Mouse (Mus musculus): ENCODE data around the gene Ces1c. TPM values are rescaled to one million over a fixed set of nuclear protein-coding genes. Genes with fewer than 3 reads are reported as not detected.

Gene Ces1c
- polyA plus RNA-seq, 1 experiment from 2014 or later, result 0.21 TPM

DNA sequence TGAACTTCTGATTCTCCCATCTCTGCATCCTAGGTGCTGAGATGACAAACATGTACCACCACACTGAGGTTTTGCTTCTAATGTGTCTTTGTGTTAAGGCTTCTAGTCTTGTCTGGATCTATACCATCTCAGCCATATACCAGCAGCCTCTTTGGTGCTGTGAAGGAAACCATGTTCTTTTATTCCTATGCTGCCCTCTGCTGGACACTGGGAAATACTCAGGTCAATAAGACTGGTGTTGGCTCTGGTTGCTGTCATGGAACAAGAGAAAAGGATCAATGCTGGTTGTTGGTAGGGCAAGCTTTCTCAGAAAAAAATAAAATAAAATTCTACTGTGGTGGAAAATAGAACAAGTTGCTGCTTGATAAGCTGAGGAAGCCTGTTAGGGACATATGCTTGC lies 35.7 kb downstream of the Ces1c start:
- H3K27ac ChIP-seq, result no peak overlapping the region
- no peak overlapping the region for H3K4me3 ChIP-seq
- H3K4me1 ChIP-seq, result no peaks in the 10 kb centered on the region
- ATAC-seq, result no peak
- no peaks in the 10 kb centered on the region for H3K36me3 ChIP-seq
- H3K9ac ChIP-seq, result no peak overlapping the region
- H3K27me3 ChIP-seq (replicated peaks), result no peaks in the 10 kb centered on the region
- no peaks in the 10 kb centered on the region for H3K9me3 ChIP-seq (replicated peaks)
- H3K4me2 ChIP-seq, result no peak overlapping the region

DNA sequence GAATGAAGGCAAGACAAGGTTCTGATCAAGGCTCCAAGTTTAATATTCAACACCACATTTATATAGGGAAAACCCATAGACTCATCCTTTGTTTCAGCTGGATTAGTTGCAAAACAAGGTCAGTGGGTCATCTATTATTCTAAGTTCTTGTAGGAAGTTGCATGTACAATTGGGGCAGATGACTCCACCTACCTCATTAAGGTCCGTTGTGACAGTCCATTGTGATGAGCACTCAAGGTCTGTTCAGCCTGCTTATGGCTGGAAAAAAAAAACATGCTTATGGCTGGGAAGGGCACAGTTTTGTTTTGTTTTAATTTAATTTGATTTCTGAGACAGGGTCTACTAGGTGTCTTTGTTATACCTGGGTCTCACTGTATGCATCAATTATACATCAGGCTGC lies 39.8 kb downstream of the Ces1c start:
- no peaks in the 10 kb centered on the region for H3K4me1 ChIP-seq
- no peak overlapping the region for H3K4me2 ChIP-seq
- H3K27ac ChIP-seq, result no peak overlapping the region
- whole genome bisulfite sequencing (ENCODE audit: insufficient replicate concordance), result 41% methylated on average over 1 of the region's 1 CpGs
- H3K9me3 ChIP-seq (replicated peaks), result no peaks in the 10 kb centered on the region
- H3K9ac ChIP-seq, result no peak overlapping the region
- no peak for ATAC-seq
- no peaks in the 10 kb centered on the region for H3K27me3 ChIP-seq (replicated peaks)
- H3K4me3 ChIP-seq, result no peak overlapping the region
- no peaks in the 10 kb centered on the region for H3K36me3 ChIP-seq

DNA sequence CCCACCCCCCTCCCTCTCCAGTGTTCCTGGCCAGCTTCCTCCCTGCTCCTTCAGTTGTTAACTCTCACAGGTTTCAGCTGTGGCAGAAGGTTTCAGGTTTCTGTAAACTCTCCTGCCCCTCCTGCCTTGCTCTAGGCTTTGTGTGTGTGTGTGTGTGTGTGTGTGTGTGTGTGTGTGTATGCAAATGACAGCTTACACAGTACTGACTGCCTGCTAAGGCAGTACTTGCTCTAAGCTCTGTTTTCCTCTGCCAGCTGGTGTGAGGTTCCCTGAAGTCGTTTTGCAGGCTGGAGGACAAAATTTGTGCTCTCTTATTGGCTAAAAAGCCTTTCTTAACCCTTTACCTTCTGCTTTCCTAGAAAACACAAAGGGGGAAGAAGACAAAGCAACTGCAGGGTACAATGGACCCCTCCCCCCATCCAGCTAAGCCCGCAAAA lies 42.4 kb downstream of the Ces1c start:
- H3K9ac ChIP-seq, result no peak overlapping the region
- H3K27me3 ChIP-seq (replicated peaks), result no peaks in the 10 kb centered on the region
- no peak overlapping the region for H3K4me2 ChIP-seq
- no peak overlapping the region for H3K27ac ChIP-seq
- no peak for ATAC-seq
- WGBS (ENCODE audit: insufficient replicate concordance), result 14% methylated on average over 2 of the region's 2 CpGs
- H3K4me3 ChIP-seq, result no peak overlapping the region
- H3K9me3 ChIP-seq (replicated peaks), result no peaks in the 10 kb centered on the region
- H3K4me1 ChIP-seq, result no peaks in the 10 kb centered on the region
- H3K36me3 ChIP-seq, result no peaks in the 10 kb centered on the region

DNA sequence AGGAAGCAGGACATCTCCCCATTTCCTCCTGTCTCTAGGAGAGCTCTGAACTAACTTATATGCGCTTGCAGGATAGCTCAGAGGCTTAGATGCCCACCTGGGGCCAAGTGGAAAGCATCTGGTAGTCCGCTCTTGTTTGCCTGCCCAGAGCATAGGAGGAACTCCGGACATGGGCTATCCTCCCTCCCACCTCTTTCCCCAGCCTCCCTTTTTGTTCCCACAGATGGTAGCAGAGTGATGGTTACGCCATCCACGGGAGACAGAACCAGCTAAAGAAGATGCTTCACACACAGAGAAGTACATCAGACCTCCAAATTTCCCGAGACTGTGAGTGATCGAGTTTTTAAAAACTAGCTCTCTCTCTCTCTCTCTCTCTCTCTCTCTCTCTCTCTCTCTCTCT lies 42.9 kb downstream of the Ces1c start:
- Histone ChIP-seq H3K4me2 (no peak overlapping the region), H3K9me3 (replicated peaks) (no peaks in the 10 kb centered on the region), H3K9ac (no peak overlapping the region), H3K4me3 (no peak overlapping the region), H3K36me3 (no peaks in the 10 kb centered on the region), H3K27me3 (replicated peaks) (no peaks in the 10 kb centered on the region), H3K4me1 (no peaks in the 10 kb centered on the region), H3K27ac (no peak overlapping the region)
- 23% methylated on average over 7 of the region's 7 CpGs for WGBS (ENCODE audit: insufficient replicate concordance)
- no peak for ATAC-seq

DNA sequence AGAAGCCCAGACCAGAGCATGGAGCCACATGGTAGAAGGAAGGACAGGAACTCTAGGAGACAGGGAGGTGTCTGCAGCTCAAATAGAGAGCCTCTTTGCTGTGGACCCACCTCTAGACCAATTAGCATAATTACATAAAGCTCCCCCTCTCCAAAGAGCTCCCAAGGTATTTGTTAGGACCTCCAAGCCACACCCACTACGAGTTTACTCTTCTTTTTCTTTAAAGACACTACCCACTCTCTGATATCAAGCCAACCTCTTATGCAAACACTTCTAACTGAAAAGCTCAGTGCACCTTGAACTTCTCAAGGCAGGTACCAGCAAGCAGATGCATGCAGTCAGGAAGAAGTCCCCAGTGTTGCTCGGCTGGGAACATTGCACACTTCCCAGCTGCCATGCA lies 51.2 kb downstream of the Ces1c start, which contains the start of gene Ces1b:
TSS of gene Ces1b (minus strand) at position 131 of the 400 bp plus-strand sequence.
- WGBS (ENCODE audit: insufficient replicate concordance), result 60% methylated on average over 2 of the region's 2 CpGs
- Histone ChIP-seq H3K27me3 (replicated peaks) (no peaks in the 10 kb centered on the region), H3K4me3 (no peak within 1 kb of the TSS), H3K9me3 (replicated peaks) (no peaks in the 10 kb centered on the region), H3K36me3 (no peaks in the 10 kb centered on the region), H3K9ac (no peak within 1 kb of the TSS), H3K4me1 (no peaks in the 10 kb centered on the region), H3K4me2 (no peak within 1 kb of the TSS), H3K27ac (no peak within 1 kb of the TSS)
- ATAC-seq, result no peak

DNA sequence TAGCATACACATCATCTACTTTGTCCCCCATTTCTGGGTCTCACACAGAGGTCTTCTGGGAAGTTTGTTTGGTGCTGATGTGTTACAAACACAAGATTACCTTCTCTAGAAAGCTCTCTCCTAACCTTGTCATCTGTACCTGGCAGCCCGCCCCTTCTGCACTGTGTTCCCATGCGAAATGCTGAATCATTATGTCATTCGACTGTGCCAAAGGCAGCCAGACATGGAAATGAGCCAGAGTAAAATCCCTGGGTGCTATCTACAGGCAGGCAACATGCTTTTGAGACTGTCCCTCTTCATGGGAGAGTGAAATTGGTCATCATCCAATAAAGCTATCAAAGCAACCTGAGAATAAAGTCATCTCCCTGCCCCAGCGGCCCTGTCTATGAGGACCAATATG lies 55.8 kb downstream of the Ces1c start:
- H3K4me2 ChIP-seq, result no peak overlapping the region
- no peaks in the 10 kb centered on the region for H3K36me3 ChIP-seq
- H3K4me1 ChIP-seq, result no peaks in the 10 kb centered on the region
- no peak overlapping the region for H3K9ac ChIP-seq
- no peak for ATAC-seq
- H3K27me3 ChIP-seq (replicated peaks), result no peaks in the 10 kb centered on the region
- no peak overlapping the region for H3K27ac ChIP-seq
- H3K9me3 ChIP-seq (replicated peaks), result no peaks in the 10 kb centered on the region
- WGBS (ENCODE audit: insufficient replicate concordance), result 73% methylated on average over 4 of the region's 4 CpGs
- H3K4me3 ChIP-seq, result no peak overlapping the region

DNA sequence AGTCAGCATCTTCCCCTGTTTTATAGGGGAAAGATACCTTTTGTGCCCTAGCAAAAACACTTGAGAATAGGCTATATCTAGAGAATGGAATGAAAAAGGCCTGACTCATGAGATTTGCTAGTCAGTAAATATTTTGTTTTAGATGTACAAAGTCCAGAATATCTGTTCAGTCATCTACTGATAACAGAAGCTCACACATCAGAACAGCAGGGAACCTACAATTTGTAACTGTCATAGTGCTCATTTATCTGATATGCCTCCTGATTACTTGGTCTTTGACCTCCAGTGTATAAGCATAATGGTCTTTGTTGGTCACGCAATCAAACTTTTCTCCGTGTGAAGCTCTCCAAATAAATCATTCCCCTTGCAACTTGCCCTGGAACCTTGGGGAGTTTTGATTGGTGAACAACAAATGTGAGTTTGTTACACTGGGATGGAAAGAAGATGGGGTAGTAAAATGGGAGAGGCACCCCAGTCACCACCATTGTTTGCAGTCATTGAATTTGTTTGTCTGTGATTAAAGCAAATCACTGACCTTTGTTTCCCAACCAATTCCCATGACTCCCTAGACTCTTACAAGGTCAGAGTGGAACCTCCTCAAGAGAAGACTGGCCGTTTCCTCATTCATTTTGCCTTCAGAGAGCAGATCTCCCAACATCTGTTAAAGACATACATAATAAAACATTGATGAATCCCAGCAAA lies 67.5 kb downstream of the Ces1c start:
- no peak for ATAC-seq
- Histone ChIP-seq H3K4me2 (no peak overlapping the region), H3K27ac (no peak overlapping the region), H3K9me3 (replicated peaks) (no peaks in the 10 kb centered on the region), H3K27me3 (replicated peaks) (no peaks in the 10 kb centered on the region), H3K4me3 (no peak overlapping the region), H3K9ac (no peak overlapping the region), H3K4me1 (no peaks in the 10 kb centered on the region), H3K36me3 (no peaks in the 10 kb centered on the region)
- 67% methylated on average over 3 of the region's 3 CpGs for WGBS (ENCODE audit: insufficient replicate concordance)

DNA sequence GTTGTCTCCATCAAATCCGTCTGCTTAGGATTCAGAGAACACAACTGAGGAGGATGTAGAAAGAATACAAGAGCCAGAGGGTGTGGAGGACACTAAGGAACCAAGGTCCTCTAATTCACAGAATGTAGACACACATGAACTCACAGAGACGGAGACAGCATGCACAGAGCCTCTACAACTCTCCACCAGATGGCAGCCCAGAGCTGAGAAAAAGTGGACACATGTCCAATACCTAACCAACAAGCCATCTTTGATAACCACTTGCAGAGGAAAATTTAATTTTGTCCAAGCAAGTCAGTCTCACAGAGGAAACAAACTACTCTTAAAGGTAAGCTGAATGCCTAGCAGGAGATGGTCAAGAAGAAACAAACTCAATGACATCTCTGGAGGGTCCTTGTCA lies 71.9 kb downstream of the Ces1c start:
- 19% methylated on average over 2 of the region's 2 CpGs for WGBS (ENCODE audit: insufficient replicate concordance)
- H3K4me3 ChIP-seq, result no peak overlapping the region
- no peak overlapping the region for H3K27ac ChIP-seq
- H3K9ac ChIP-seq, result no peak overlapping the region
- no peak overlapping the region for H3K4me2 ChIP-seq
- H3K27me3 ChIP-seq (replicated peaks), result no peaks in the 10 kb centered on the region
- H3K4me1 ChIP-seq, result no peaks in the 10 kb centered on the region
- no peaks in the 10 kb centered on the region for H3K9me3 ChIP-seq (replicated peaks)
- no peak for ATAC-seq
- no peaks in the 10 kb centered on the region for H3K36me3 ChIP-seq

DNA sequence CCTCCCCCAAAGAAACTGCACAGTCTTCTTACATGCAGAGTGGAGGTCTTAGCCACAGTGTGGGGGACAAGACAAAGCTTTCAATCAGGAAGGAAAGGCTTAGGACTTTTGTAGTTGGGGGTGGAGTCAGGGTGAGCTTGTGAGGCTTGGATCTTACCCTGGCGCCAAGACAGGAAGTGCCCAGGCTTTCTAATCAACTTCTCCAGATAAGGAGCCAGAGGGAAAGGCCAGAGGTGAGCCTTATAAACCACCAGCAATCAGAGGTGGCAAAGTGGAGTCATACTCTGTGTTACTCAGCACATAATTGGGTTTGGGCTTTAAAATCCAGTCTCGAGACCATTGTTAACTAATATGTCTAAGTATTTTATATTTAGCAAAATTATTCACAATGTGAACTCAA lies 75.8 kb downstream of the Ces1c start:
- ATAC-seq, result no peak
- Histone ChIP-seq H3K9me3 (replicated peaks) (no peaks in the 10 kb centered on the region), H3K4me2 (no peak overlapping the region), H3K4me1 (no peaks in the 10 kb centered on the region), H3K36me3 (no peaks in the 10 kb centered on the region), H3K27ac (no peak overlapping the region), H3K27me3 (replicated peaks) (no peaks in the 10 kb centered on the region), H3K4me3 (no peak overlapping the region), H3K9ac (no peak overlapping the region)
- 24% methylated on average over 2 of the region's 2 CpGs for WGBS (ENCODE audit: insufficient replicate concordance)

Other genes with a start within 250 kb of the Ces1c start
- not detected in 2 replicates for gene Capns2, start 229.9 kb downstream of the Ces1c start, polyA plus RNA-seq (2016; fragmentation: Nextera tagmentation; extraction: Ambion mirVana)
- not detected in 2 replicates for gene Slc6a2, start 171.2 kb downstream of the Ces1c start, polyA plus RNA-seq (2016; fragmentation: Nextera tagmentation; extraction: Ambion mirVana)
- not detected in 2 replicates for gene Ces1a, start 83.1 kb downstream of the Ces1c start, polyA plus RNA-seq (2016; fragmentation: Nextera tagmentation; extraction: Ambion mirVana)
- gene Ces1b, start 51.3 kb downstream of the Ces1c start, polyA plus RNA-seq (2016; fragmentation: Nextera tagmentation; extraction: Ambion mirVana), result not detected in 2 replicates
- 1.5 and 1.8 TPM in 2 replicates for gene Ces1d, start 66.6 kb upstream of the Ces1c start, polyA plus RNA-seq (2016; fragmentation: Nextera tagmentation; extraction: Ambion mirVana)
- 0.11 TPM in 1 of 2 replicates, not detected in the other for gene Ces1e, start 98.3 kb upstream of the Ces1c start, polyA plus RNA-seq (2016; fragmentation: Nextera tagmentation; extraction: Ambion mirVana)
- 0.11 and 0.15 TPM in 2 replicates for gene Ces1f, start 148.5 kb upstream of the Ces1c start, polyA plus RNA-seq (2016; fragmentation: Nextera tagmentation; extraction: Ambion mirVana)
- gene Ces1g, start 206.0 kb upstream of the Ces1c start, polyA plus RNA-seq (2016; fragmentation: Nextera tagmentation; extraction: Ambion mirVana), result 0.19 and 0.23 TPM in 2 replicates
- gene Ces1h, start 248.4 kb upstream of the Ces1c start, polyA plus RNA-seq (2016; fragmentation: Nextera tagmentation; extraction: Ambion mirVana), result not detected in 2 replicates